Mouse (Mus musculus): ENCODE results near the gene Gm39653. TPM values are rescaled to one million over a fixed set of nuclear protein-coding genes. Genes with fewer than 3 reads are reported as not detected.
A peak's percentile ranks its signal among the peaks of the same experiment; 100 is the strongest.

Gm39653 gene
- total RNA-seq, 2 experiments from 2014 or later: not detected

DNA sequence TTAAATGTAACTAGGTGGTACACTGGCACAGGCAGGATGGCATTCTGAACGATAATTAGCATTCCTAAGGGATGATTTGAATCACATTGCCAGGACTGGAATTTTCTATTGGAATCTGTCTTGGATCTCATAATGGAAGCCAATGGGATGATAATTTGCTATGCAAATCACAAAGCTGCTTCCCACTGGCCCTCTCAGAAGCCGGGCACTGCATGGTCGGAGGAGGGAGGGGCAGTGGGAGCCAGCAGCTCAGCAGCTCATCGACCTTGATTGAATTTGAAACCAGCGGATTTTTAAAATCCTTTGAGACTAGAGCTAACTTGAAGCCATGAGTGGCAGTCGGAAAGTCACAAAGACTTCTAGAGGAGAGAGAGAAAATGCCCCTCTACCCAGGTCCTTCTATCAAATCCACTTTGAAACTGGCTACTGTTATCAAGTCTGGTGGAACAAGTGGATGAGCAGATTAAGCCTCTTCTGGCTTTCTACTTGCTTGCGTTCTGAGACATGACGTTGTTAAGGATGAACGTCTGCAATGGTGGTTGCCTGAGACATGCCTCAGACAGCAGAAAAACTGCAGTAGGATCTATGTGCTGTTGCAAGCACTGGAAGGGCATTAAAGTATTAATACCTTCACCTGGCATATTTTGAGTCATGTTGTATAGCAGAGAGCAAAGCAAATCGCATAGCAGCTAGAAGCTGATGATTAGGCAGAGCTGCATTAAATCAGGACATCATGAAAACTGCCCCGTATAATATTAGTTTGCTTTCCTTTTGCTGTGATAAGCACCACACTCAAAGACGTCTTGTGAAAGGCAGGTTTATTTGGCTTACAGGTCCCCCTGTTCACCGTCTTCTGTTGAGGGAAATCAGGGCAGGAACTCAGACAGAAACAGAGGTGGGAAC, 52.4 kb downstream of the Gm39653 start:
- ATAC-seq (replicated peaks; ENCODE audit: low FRiP score, low TSS enrichment, poor library complexity, severe bottlenecking): 0 out of 2 replicates have a peak, but pooled peaks have one; percentile 22

DNA sequence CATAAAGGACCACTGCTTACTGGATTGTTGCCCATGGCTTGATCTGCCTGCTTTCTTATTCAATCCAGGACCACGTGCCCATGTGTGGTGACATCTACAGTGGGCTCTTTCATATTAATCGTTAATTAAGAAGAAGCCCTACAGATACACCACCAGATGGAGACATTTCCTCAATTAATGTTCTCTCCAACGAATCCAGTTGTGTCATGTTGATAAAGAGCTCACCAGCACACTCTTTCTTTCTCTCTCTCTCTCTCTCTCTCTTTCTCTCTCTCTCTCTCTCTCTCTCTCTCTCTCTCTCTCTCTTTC, 53.0 kb downstream of the Gm39653 start:
- peak; percentile 68 for ATAC-seq (replicated peaks; ENCODE audit: low FRiP score, low TSS enrichment, poor library complexity, severe bottlenecking)

Other genes with a start within 250 kb of the Gm39653 start
- not detected in 2 replicates for gene Adam23, start 170.1 kb upstream of the Gm39653 start, total RNA-seq (2014; fragmentation: Nextera tagmentation)
- not detected in 2 replicates for gene Adam23, start 170.1 kb upstream of the Gm39653 start, total RNA-seq (2017)
- not detected in 2 replicates for gene Dytn, start 71.0 kb downstream of the Gm39653 start, total RNA-seq (2014; fragmentation: Nextera tagmentation)
- not detected in 2 replicates for gene Dytn, start 71.0 kb downstream of the Gm39653 start, total RNA-seq (2017)
- not detected in 2 replicates for gene Mdh1b, start 114.3 kb downstream of the Gm39653 start, total RNA-seq (2014; fragmentation: Nextera tagmentation)
- gene Mdh1b, start 114.3 kb downstream of the Gm39653 start, total RNA-seq (2017): not detected in 2 replicates
- 70.4 and 83.7 TPM in 2 replicates for gene Fastkd2, start 114.6 kb downstream of the Gm39653 start, total RNA-seq (2014; fragmentation: Nextera tagmentation)
- 34.9 and 50.2 TPM in 2 replicates for gene Fastkd2, start 114.6 kb downstream of the Gm39653 start, total RNA-seq (2017)
- gene 4933402D24Rik, start 153.3 kb downstream of the Gm39653 start, total RNA-seq (2014; fragmentation: Nextera tagmentation): not detected in 2 replicates
- not detected in 2 replicates for gene 4933402D24Rik, start 153.3 kb downstream of the Gm39653 start, total RNA-seq (2017)

Data from megakaryocyte-erythroid progenitor cell, adult 5-6 weeks (primary cell).